Mouse (Mus musculus) MEL (cell line): ENCODE data around the gene Ap2a1. TPM values are rescaled to one million over a fixed set of nuclear protein-coding genes. Genes with fewer than 3 reads are reported as not detected.
A peak's percentile ranks its signal among the peaks of the same experiment; 100 is the strongest.

Source experiments
- DNase-seq: peaks from one replicate; pipeline ENCODE4 v3.0.0; 2011; ENCODE audit warnings: low read depth, low spot score
- H3K27ac ChIP-seq: 2 replicates; pipeline ENCODE4 v1.5.1; 2012; ENCODE audit warnings: low read depth, mild to moderate bottlenecking, control low read depth, low read length, moderate library complexity; ENCODE audit not compliant: control insufficient read depth
- H3K27me3 ChIP-seq, 2 experiments: fragments of 150-350 bp in 1 of 2; sonication (generic) in 1 of 2; 2 replicates each; pipeline ENCODE4 v1.6.1; 2012; ENCODE audit warnings: low read length in 2 of 2, mild to moderate bottlenecking in 2 of 2, improper control_type of control experiment in 1 of 2, moderate library complexity in 1 of 2; ENCODE audit not compliant: insufficient read depth in 2 of 2, control insufficient read depth in 1 of 2
- H3K36me3 ChIP-seq, 2 experiments: 2 replicates each; pipeline ENCODE4 v1.6.1; 2012 to 2014; ENCODE audit warnings: low read length in 2 of 2, improper control_type of control experiment in 1 of 2, inconsistent platforms in 1 of 2, mild to moderate bottlenecking in 1 of 2; ENCODE audit not compliant: insufficient read depth in 2 of 2, control insufficient read depth in 1 of 2
- H3K4me1 ChIP-seq, 2 experiments: fragments of 150-350 bp in 1 of 2; sonication (generic) in 1 of 2; 2 replicates each; pipeline ENCODE4 v1.6.1; 2012; ENCODE audit warnings: low read length in 2 of 2, improper control_type of control experiment in 1 of 2, mild to moderate bottlenecking in 1 of 2; ENCODE audit not compliant: insufficient read depth in 2 of 2, control insufficient read depth in 1 of 2
- H3K4me3 ChIP-seq, 2 experiments: fragments of 150-350 bp in 1 of 2; sonication (generic) in 1 of 2; 2 replicates each; pipeline ENCODE4 v1.5.1; 2012; ENCODE audit warnings: low read depth in 2 of 2, low read length in 2 of 2, mild to moderate bottlenecking in 2 of 2, moderate library complexity in 2 of 2, control low read depth in 1 of 2, improper control_type of control experiment in 1 of 2; ENCODE audit not compliant: control insufficient read depth in 1 of 2, insufficient read depth in 1 of 2
- H3K79me2 ChIP-seq: 2 replicates; pipeline ENCODE4 v1.6.1; 2012; ENCODE audit warnings: mild to moderate bottlenecking, low read length, moderate library complexity; ENCODE audit not compliant: control insufficient read depth, poor library complexity, insufficient read depth
- H3K9ac ChIP-seq: 2 replicates; pipeline ENCODE4 v1.6.1; 2012; ENCODE audit warnings: low read depth, mild to moderate bottlenecking, control low read depth, low read length, moderate library complexity; ENCODE audit not compliant: control insufficient read depth, poor library complexity, severe bottlenecking
- H3K9me3 ChIP-seq: fragments of 150-350 bp; sonication (generic); replicated peaks from 2 replicates; pipeline ENCODE4 v1.6.1; 2012; ENCODE audit warnings: mild to moderate bottlenecking, low read length, improper control_type of control experiment, moderate library complexity; ENCODE audit not compliant: insufficient read depth
- CTCF ChIP-seq, 3 experiments: IDR thresholded peaks in 2 of 3; conservative IDR thresholded peaks in 1 of 3; 2 replicates each; pipeline ENCODE4 v1.5.1; 2011 to 2012; ENCODE audit warnings: low read length in 3 of 3, low read depth in 2 of 3, mild to moderate bottlenecking in 2 of 3, improper control_type of control experiment in 1 of 3, inconsistent platforms in 1 of 3, mixed read lengths in 1 of 3, moderate library complexity in 1 of 3; ENCODE audit not compliant: control insufficient read depth in 1 of 3, insufficient read depth in 1 of 3, poor library complexity in 1 of 3, severe bottlenecking in 1 of 3
- GABPA ChIP-seq: IDR thresholded peaks from 2 replicates; pipeline ENCODE4 v1.6.1; 2012; ENCODE audit warnings: low read depth, mild to moderate bottlenecking, inconsistent platforms, low read length, improper control_type of control experiment, moderate library complexity
- HCFC1 ChIP-seq: IDR thresholded peaks from 2 replicates; pipeline ENCODE4 v1.6.1; 2012; ENCODE audit warnings: low read depth, mild to moderate bottlenecking, inconsistent platforms, low read length, improper control_type of control experiment, moderate library complexity
- KAT2A ChIP-seq: conservative IDR thresholded peaks from 2 replicates; pipeline ENCODE4 v1.6.1; 2012; ENCODE audit warnings: low read depth, low read length, improper control_type of control experiment, inconsistent platforms
- MYC ChIP-seq: IDR thresholded peaks from 2 replicates; pipeline ENCODE4 v1.6.1; 2011; ENCODE audit warnings: low read depth, mild to moderate bottlenecking, low read length, improper control_type of control experiment, moderate library complexity
- NRF1 ChIP-seq: IDR thresholded peaks from 2 replicates; pipeline ENCODE4 v1.6.1; 2014; ENCODE audit warnings: low read depth, mild to moderate bottlenecking, inconsistent platforms, low read length, improper control_type of control experiment, moderate library complexity; ENCODE audit not compliant: poor library complexity, insufficient read depth, severe bottlenecking
- RAD21 ChIP-seq: IDR thresholded peaks from 2 replicates; pipeline ENCODE4 v1.6.1; 2011; ENCODE audit warnings: mild to moderate bottlenecking, low read depth, low read length, improper control_type of control experiment
- SIN3A ChIP-seq: IDR thresholded peaks from 2 replicates; pipeline ENCODE4 v1.6.1; 2012; ENCODE audit warnings: low read length, improper control_type of control experiment, inconsistent platforms
- SMC3 ChIP-seq: IDR thresholded peaks from 2 replicates; pipeline ENCODE4 v1.6.1; 2011; ENCODE audit warnings: low read depth, low read length, improper control_type of control experiment
- TBP ChIP-seq: IDR thresholded peaks from 2 replicates; pipeline ENCODE4 v1.8.0; 2011; ENCODE audit warnings: low read depth, low read length, improper control_type of control experiment
- ZC3H11A ChIP-seq: IDR thresholded peaks from 2 replicates; pipeline ENCODE4 v1.6.1; 2012; ENCODE audit warnings: low read depth, mild to moderate bottlenecking, inconsistent platforms, low read length, improper control_type of control experiment
- ZKSCAN1 ChIP-seq: IDR thresholded peaks from 2 replicates; pipeline ENCODE4 v1.6.1; 2012; ENCODE audit warnings: low read depth, mild to moderate bottlenecking, inconsistent platforms, low read length, improper control_type of control experiment, moderate library complexity
- ZNF384 ChIP-seq: IDR thresholded peaks from 2 replicates; pipeline ENCODE4 v1.6.1; 2012; ENCODE audit warnings: low read depth, mild to moderate bottlenecking, inconsistent platforms, low read length, improper control_type of control experiment
- polyA plus RNA-seq, 2 experiments: library from polyadenylated mRNA; stranded (reverse) in 1 of 2; unstranded in 1 of 2; fragments of >175 nt in 1 of 2; fragments of >200 nt in 1 of 2; gene quantifications; 2 replicates each; pipeline versions ENCODE4 v1.2.1 to v1.2.4; 2012; ENCODE audit warnings: low replicate concordance in 2 of 2, low read depth in 1 of 2; ENCODE audit not compliant: insufficient read length in 2 of 2, insufficient read depth in 1 of 2, missing spikeins in 1 of 2
- total RNA-seq: library from RNA; depleted of rRNA; stranded (reverse); fragments of 300-350 nt; gene quantifications from 2 replicates; pipeline ENCODE4 v1.2.3, GENCODE M21; 2012

The Ap2a1 gene
- total and polyA plus RNA-seq, 3 experiments: 54.0 to 107 (median 73.1) TPM

DNA sequence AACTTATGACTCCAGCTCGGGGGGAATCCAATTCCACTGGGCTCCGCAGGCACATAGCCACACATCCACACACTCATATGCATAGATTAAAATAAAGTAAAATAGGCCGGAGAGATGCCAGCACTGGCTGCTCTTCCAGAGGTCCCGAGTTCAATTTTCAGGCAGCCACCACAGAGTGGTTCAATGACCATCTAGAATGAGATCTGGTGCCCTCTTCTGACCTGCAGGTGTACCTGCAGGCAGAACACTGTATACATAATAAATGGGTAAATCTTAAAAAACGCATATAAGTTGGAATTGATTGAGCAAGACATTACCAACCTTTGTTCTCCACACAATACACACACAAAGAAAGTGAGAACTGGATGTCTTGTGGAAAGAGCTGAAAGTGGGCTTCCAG, 26.3 kb upstream of the Ap2a1 start:
- H3K27ac ChIP-seq: no peak overlapping the region
- no peak for TF ChIP-seq ZKSCAN1
- TF ChIP-seq SIN3A: 0 out of 2 replicates have a peak, but pooled peaks have one; percentile 41
- 0 out of 2 replicates have a peak, but pooled peaks have one; percentile 40 for TF ChIP-seq MYC
- TF ChIP-seq CTCF (IDR thresholded peaks at IDR 0.05 in 2 of 3, conservative IDR thresholded peaks at IDR 0.05 in 1 of 3; ENCODE audit: control insufficient read depth in 1 of 3, insufficient read depth in 1 of 3, low read depth in 2 of 3, low read length in 3 of 3, poor library complexity in 1 of 3, severe bottlenecking in 1 of 3): peak; percentile 57 to 83 (median 71)
- peak; percentile 75 for TF ChIP-seq RAD21
- TF ChIP-seq SMC3: peak; percentile 71
- no peak for TF ChIP-seq TBP
- peak; percentile 65 for TF ChIP-seq ZC3H11A
- TF ChIP-seq, all 39 proteins: peak for 6
- Histone ChIP-seq H3K79me2 (no peaks in the 10 kb centered on the region), H3K9ac (no peak overlapping the region), H3K4me3 (no peak overlapping the region), H3K4me1 (peaks cover 0 to 4% of the 10 kb centered on the region in 2 experiments; a peak in 1 of 4 replicates), H3K9me3 (no peaks in the 10 kb centered on the region), H3K27me3 (no peaks in the 10 kb centered on the region), H3K36me3 (no peaks in the 10 kb centered on the region; a peak in 1 of 4 replicates)
- peak; percentile 71 for DNase-seq

DNA sequence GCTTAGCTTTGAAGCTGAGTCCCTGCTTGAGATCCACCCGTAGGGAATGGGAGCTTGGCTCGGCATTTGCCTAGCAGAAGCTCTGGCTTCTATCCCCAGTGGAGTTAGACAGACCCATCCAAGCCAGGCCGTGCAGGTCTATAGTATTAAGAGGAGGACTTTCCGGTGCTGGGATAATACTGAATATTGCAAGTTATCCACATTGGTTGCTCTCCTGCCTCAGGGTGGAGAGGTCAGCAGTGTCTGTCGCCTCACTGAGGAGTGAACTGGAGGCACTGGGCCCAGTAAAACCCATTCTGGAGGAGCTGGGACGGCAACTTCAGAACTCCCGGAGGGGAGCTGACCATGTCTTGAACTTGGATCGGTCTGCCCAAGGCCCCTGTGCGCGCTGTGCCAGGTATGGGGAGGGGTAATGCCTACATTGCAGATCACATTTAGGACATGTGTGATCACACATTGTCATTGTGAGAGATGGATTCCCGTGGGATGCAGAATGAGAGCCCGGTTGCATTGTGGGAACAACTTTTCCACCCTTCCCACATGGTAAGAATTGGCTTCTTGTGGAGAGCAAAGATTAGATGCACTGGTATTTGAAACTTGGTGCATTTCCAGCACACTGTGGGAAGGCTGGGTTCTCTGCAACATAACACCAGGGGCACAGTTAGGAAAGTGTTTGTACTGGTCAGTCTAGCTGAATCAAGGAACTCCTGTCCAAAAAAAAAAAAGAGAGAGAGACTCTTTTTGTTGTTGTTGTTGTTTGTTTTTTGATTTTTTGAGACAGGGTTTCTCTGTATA, 25.0 kb upstream of the Ap2a1 start:
- no peak overlapping the region for H3K27ac ChIP-seq
- H3K27me3 ChIP-seq: no peaks in the 10 kb centered on the region

DNA sequence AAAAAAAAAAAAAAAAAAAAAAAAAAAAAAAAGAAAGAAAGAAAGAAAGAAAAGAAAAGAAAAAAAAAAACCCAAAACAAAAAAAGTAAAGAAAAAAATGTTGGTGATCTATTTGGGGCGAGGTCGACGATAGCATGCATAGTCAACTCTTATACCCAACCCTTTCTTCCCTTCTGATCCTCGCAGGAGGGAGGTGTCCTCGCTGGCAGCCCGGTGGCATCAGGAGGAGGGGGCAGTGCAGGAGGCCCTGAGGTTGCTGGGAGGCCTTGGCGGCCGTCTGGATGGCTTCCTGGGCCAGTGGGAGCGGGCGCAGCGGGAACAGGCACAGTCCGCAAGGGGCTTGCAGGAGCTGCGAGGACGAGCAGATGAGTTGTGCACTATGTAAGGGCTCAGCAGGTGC, 24.3 kb upstream of the Ap2a1 start:
- Histone ChIP-seq H3K4me1 (peaks cover 0 to 4% of the 10 kb centered on the region in 2 experiments; a peak in 1 of 4 replicates), H3K27me3 (no peaks in the 10 kb centered on the region), H3K79me2 (no peaks in the 10 kb centered on the region), H3K4me3 (no peak overlapping the region), H3K9ac (no peak overlapping the region), H3K9me3 (no peaks in the 10 kb centered on the region), H3K36me3 (no peaks in the 10 kb centered on the region; a peak in 1 of 4 replicates), H3K27ac (no peak overlapping the region)
- DNase-seq: no peak
- TF ChIP-seq ZNF384 (0 out of 2 replicates have a peak, but pooled peaks have one; percentile 27), GABPA (no peak)

More for the DNA sequence above, 25.0 kb upstream of the Ap2a1 start:
- H3K4me3 ChIP-seq: no peak overlapping the region
- H3K9ac ChIP-seq: no peak overlapping the region
- peaks cover 0 to 4% of the 10 kb centered on the region in 2 experiments; a peak in 1 of 4 replicates for H3K4me1 ChIP-seq
- no peak for TF ChIP-seq KAT2A
- TF ChIP-seq NRF1: no peak
- TF ChIP-seq HCFC1: no peak
- no peaks in the 10 kb centered on the region for H3K9me3 ChIP-seq
- no peaks in the 10 kb centered on the region for H3K79me2 ChIP-seq
- no peak for DNase-seq
- H3K36me3 ChIP-seq: no peaks in the 10 kb centered on the region; a peak in 1 of 4 replicates
